Mouse (Mus musculus): ENCODE results near the gene Rem1.

DNA sequence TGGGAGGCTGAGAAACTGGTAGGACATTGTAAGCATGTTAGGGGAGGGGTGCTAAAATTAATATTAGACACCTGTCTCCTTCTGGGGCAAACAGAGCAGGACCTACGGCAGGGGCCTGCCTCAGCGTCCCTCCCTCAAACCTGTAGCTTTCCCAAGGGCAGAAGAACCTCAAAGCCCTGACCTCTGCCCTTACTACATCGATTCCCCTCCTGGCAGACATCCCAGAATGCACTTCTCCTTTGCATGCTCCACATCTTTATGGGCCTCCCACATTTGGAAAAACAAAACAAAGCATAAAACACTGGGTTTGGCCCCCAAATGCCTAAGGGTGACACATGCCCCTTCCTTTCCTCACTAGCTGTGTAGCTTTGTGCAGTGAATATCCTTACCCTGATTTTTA, 2.5 kb downstream of the Rem1 start:
- no peak for TF ChIP-seq GATA1 (IDR thresholded peaks at IDR 0.05; ENCODE audit: borderline replicate concordance, low read length)
- TF ChIP-seq CTCF (IDR thresholded peaks at IDR 0.05; ENCODE audit: low read depth, low read length): no peak
